Mouse (Mus musculus) hindbrain, postnatal 0 days (tissue): Measurements from ENCODE around the gene Wdr63. TPM values are rescaled to one million over a fixed set of nuclear protein-coding genes. Genes with fewer than 3 reads are reported as not detected.

Experiments
- ATAC-seq: fragments of 200-750 bp; cut with Nextera tagmentation; 2 replicates; pipeline ENCODE4 v1.8.0; 2017; ENCODE audit warnings: mild to moderate bottlenecking, moderate TSS enrichment, moderate library complexity
- DNase-seq: peaks from one replicate; pipeline ENCODE4 v3.0.0-alpha.2; 2015; ENCODE audit warnings: low spot score
- H3K27ac ChIP-seq: fragments of 300-500 bp; sonication (generic); 2 replicates; pipeline ENCODE4 v1.5.1; 2014; ENCODE audit warnings: mild to moderate bottlenecking
- H3K27me3 ChIP-seq: fragments of 300-500 bp; sonication (generic); 2 replicates; pipeline ENCODE4 v1.6.1; 2014; ENCODE audit warnings: low read length, mixed read lengths; ENCODE audit not compliant: insufficient read depth
- H3K36me3 ChIP-seq: fragments of 300-500 bp; sonication (generic); 2 replicates; pipeline ENCODE4 v1.6.1; 2014; ENCODE audit warnings: low read length, mixed read lengths; ENCODE audit not compliant: insufficient read depth
- H3K4me1 ChIP-seq: fragments of 300-500 bp; sonication (generic); 2 replicates; pipeline ENCODE4 v1.6.1; 2014; ENCODE audit warnings: antibody characterized with exemption, low read length, mixed read lengths; ENCODE audit not compliant: insufficient read depth
- H3K4me2 ChIP-seq: fragments of 300-500 bp; sonication (generic); 2 replicates; pipeline ENCODE4 v1.6.1; 2014; ENCODE audit warnings: low read depth, mild to moderate bottlenecking, low read length, moderate library complexity, mixed read lengths
- H3K4me3 ChIP-seq: fragments of 300-500 bp; sonication (generic); 2 replicates; pipeline ENCODE4 v1.5.1; 2014; ENCODE audit warnings: low read length
- H3K9ac ChIP-seq: fragments of 300-500 bp; sonication (generic); replicated peaks from 2 replicates; pipeline ENCODE4 v1.6.1; 2014; ENCODE audit warnings: mild to moderate bottlenecking, low read length, moderate library complexity, mixed read lengths
- H3K9me3 ChIP-seq: fragments of 300-500 bp; sonication (generic); 2 replicates; pipeline ENCODE4 v1.6.1; 2016; ENCODE audit warnings: low read length, mixed read lengths
- CTCF ChIP-seq: IDR thresholded peaks from 2 replicates; pipeline ENCODE4 v1.5.1; 2016; ENCODE audit warnings: antibody characterized with exemption, control low read depth, low read depth
- WGBS: fragments of 180-500 bp; shearing (Covaris S2); extraction: QIAGEN DNeasy Blood & Tissue Kit; methylation state at CpG from one replicate; pipeline ENCODE4 v1.1.7; 2014; 5-methylcytosine and 5-hydroxymethylcytosine counted together
- polyA plus RNA-seq: library from polyadenylated mRNA; unstranded; fragments of >200 nt; fragmentation: Nextera tagmentation; extraction: Ambion mirVana; gene quantifications from 2 replicates; pipeline ENCODE4 v1.2.1, GENCODE M21; 2015
- total RNA-seq: library from RNA; depleted of rRNA; stranded (reverse); fragments of >200 nt; gene quantifications from 2 replicates; pipeline ENCODE4 v1.2.3, GENCODE M21; 2014

The Wdr63 gene
- total and polyA plus RNA-seq, 2 experiments from 2014 or later = 1.5 TPM

GRCm38 (mm10) chr3:146122807-146123463, 15.0 kb upstream of the Wdr63 start:
- no peaks in the 10 kb centered on the region for H3K36me3 ChIP-seq
- no peak for TF ChIP-seq CTCF
- DNase-seq = no peak
- H3K4me3 ChIP-seq = no peak overlapping the region
- ATAC-seq = no peak
- H3K4me2 ChIP-seq = no peak overlapping the region
- H3K27me3 ChIP-seq = no peaks in the 10 kb centered on the region
- no peak overlapping the region for H3K27ac ChIP-seq
- no peaks in the 10 kb centered on the region for H3K4me1 ChIP-seq
- 80% methylated on average over 8 of the region's 8 CpGs for WGBS
- H3K9me3 ChIP-seq = no peaks in the 10 kb centered on the region
- H3K9ac ChIP-seq = no peak overlapping the region

GRCm38 (mm10) chr3:146122125-146122420, 14.1 kb upstream of the Wdr63 start:
- Histone ChIP-seq H3K27ac (no peak overlapping the region), H3K27me3 (peaks cover 6% of the 10 kb centered on the region), H3K4me2 (no peak overlapping the region; the same call in 1 of the 2 replicates), H3K9ac (no peak overlapping the region), H3K9me3 (no peaks in the 10 kb centered on the region), H3K4me3 (no peak overlapping the region), H3K36me3 (no peaks in the 10 kb centered on the region), H3K4me1 (0 out of 2 replicates have a peak, but pooled peaks cover 5% of the 10 kb centered on the region)
- WGBS = 65% methylated on average over 3 of the region's 3 CpGs
- DNase-seq = no peak
- ATAC-seq = no peak
- TF ChIP-seq CTCF = no peak

- H3K27me3 ChIP-seq = peaks cover 12% of the 10 kb centered on the region
- WGBS = 12% methylated on average over 25 of the region's 25 CpGs
- peak; percentile 13 for DNase-seq
- no peaks in the 10 kb centered on the region for H3K9me3 ChIP-seq
- no peak overlapping the region for H3K9ac ChIP-seq
- no peak for TF ChIP-seq CTCF
- no peaks in the 10 kb centered on the region for H3K36me3 ChIP-seq
- no peak overlapping the region for H3K27ac ChIP-seq
- no peak overlapping the region; the same call in 1 of the 2 replicates for H3K4me3 ChIP-seq
- H3K4me1 ChIP-seq = 0 out of 2 replicates have a peak, but pooled peaks cover 5% of the 10 kb centered on the region
- peak overlapping the region; percentile 41 for H3K4me2 ChIP-seq
- ATAC-seq = peak; percentile 36; the same call in 1 of the 2 replicates
These were observed 13.6 kb upstream of the Wdr63 start for GRCm38 (mm10) chr3:146121310-146122124.

- no peak for ATAC-seq
- Histone ChIP-seq H3K27ac (no peak overlapping the region), H3K4me1 (0 out of 2 replicates have a peak, but pooled peaks cover 5% of the 10 kb centered on the region), H3K9ac (no peak overlapping the region), H3K27me3 (peaks cover 13% of the 10 kb centered on the region), H3K9me3 (no peaks in the 10 kb centered on the region), H3K4me3 (no peak overlapping the region), H3K36me3 (no peaks in the 10 kb centered on the region), H3K4me2 (no peak overlapping the region)
- 58% methylated on average over 9 of the region's 9 CpGs for WGBS
- DNase-seq = no peak
- no peak for TF ChIP-seq CTCF
These were observed 10.1 kb upstream of the Wdr63 start for GRCm38 (mm10) chr3:146117997-146118457.

- H3K9ac ChIP-seq = no peak within 1 kb of the TSS
- DNase-seq = no peak
- H3K27me3 ChIP-seq = peaks cover 13% of the 10 kb centered on the region
- H3K27ac ChIP-seq = no peak within 1 kb of the TSS
- peak; percentile 27; the same call in 1 of the 2 replicates for ATAC-seq
- 14% methylated on average over 35 of the region's 35 CpGs for WGBS
- H3K9me3 ChIP-seq = no peaks in the 10 kb centered on the region
- 0 out of 2 replicates have a peak, but pooled peaks cover 5% of the 10 kb centered on the region for H3K4me1 ChIP-seq
- H3K4me3 ChIP-seq = peak within 1 kb of the TSS; percentile 11; the same call in 1 of the 2 replicates
- TF ChIP-seq CTCF = no peak
- H3K36me3 ChIP-seq = no peaks in the 10 kb centered on the region
- peak within 1 kb of the TSS; percentile 37 for H3K4me2 ChIP-seq
These were observed 9.5 kb upstream of the Wdr63 start, which contains the start of gene Mcoln3 for GRCm38 (mm10) chr3:146117258-146117996. TSS of gene Mcoln3 (plus strand) at chr3:146117450.

GRCm38 (mm10) chr3:146110916-146111315, 3.0 kb upstream of the Wdr63 start:
- no peaks in the 10 kb centered on the region for H3K27me3 ChIP-seq
- ATAC-seq (no peak), DNase-seq (no peak)
- H3K4me3 ChIP-seq = no peak overlapping the region
- H3K4me2 ChIP-seq = no peak overlapping the region
- 0 out of 2 replicates have a peak, but pooled peaks cover 3% of the 10 kb centered on the region for H3K4me1 ChIP-seq
- H3K9ac ChIP-seq = no peak overlapping the region
- no peaks in the 10 kb centered on the region for H3K36me3 ChIP-seq
- no peaks in the 10 kb centered on the region for H3K9me3 ChIP-seq
- H3K27ac ChIP-seq = no peak overlapping the region
- 76% methylated on average over 6 of the region's 6 CpGs for WGBS
- no peak for TF ChIP-seq CTCF
